Mouse (Mus musculus) ES-Bruce4 (cell line): ENCODE measurements at regions not wholly inside any gene's neighbourhood (a gene's known extent, or its start where the extent isn't known, plus 50 kb on each side); places are given as distances from the start of the nearest gene placed in this dataset.

Source experiments
- CTCF ChIP-seq: IDR thresholded peaks from one replicate; pipeline ENCODE4 v1.8.1; 2011; ENCODE audit warnings: low read depth, low read length
- EP300 ChIP-seq: IDR thresholded peaks from 2 replicates; pipeline ENCODE4 v1.6.1; 2011; ENCODE audit warnings: low read depth, low read length; ENCODE audit not compliant: insufficient read depth
- POLR2A ChIP-seq: IDR thresholded peaks from one replicate; pipeline ENCODE4 v1.8.1; 2011; ENCODE audit warnings: low read length; ENCODE audit not compliant: insufficient read depth

GRCm38 (mm10) chr3:147416926-147417325 is 564.8 kb downstream of the Ttll7 start:
- TF ChIP-seq CTCF (no peak), POLR2A (no peak), EP300 (no peak)
